Mouse (Mus musculus) kidney, embryonic 16.5 days (tissue): ENCODE results near the gene Mrm3. TPM values are rescaled to one million over a fixed set of nuclear protein-coding genes. Genes with fewer than 3 reads are reported as not detected.

Experiments
- ATAC-seq: fragments of 200-750 bp; cut with Nextera tagmentation; 2 replicates; pipeline ENCODE4 v1.8.0; 2017; ENCODE audit warnings: moderate TSS enrichment; ENCODE audit not compliant: low FRiP score, low TSS enrichment
- H3K27ac ChIP-seq: fragments of 300-500 bp; sonication (generic); 2 replicates; pipeline ENCODE4 v1.5.1; 2014; ENCODE audit warnings: low read length
- H3K27me3 ChIP-seq: fragments of 300-500 bp; sonication (generic); 2 replicates; pipeline ENCODE4 v1.6.1; 2014; ENCODE audit warnings: low read length, control low read depth, mixed read lengths; ENCODE audit not compliant: insufficient read depth
- H3K36me3 ChIP-seq: fragments of 300-500 bp; sonication (generic); 2 replicates; pipeline ENCODE4 v1.6.1; 2014; ENCODE audit warnings: low read length, control low read depth, mixed read lengths; ENCODE audit not compliant: insufficient read depth
- H3K4me1 ChIP-seq: fragments of 300-500 bp; sonication (generic); 2 replicates; pipeline ENCODE4 v1.6.1; 2014; ENCODE audit warnings: low read length, control low read depth, mixed read lengths; ENCODE audit not compliant: insufficient read depth
- H3K4me2 ChIP-seq: fragments of 300-500 bp; sonication (generic); replicated peaks from 2 replicates; pipeline ENCODE4 v1.6.1; 2014; ENCODE audit warnings: low read depth, low read length
- H3K4me3 ChIP-seq: fragments of 300-500 bp; sonication (generic); 2 replicates; pipeline ENCODE4 v1.5.1; 2014; ENCODE audit warnings: mild to moderate bottlenecking, low read length
- H3K9ac ChIP-seq: fragments of 300-500 bp; sonication (generic); replicated peaks from 2 replicates; pipeline ENCODE4 v1.6.1; 2014; ENCODE audit warnings: low read length
- H3K9me3 ChIP-seq: fragments of 300-500 bp; sonication (generic); 2 replicates; pipeline ENCODE4 v1.6.1; 2016; ENCODE audit warnings: low read length, control low read depth
- WGBS: fragments of 180-500 bp; shearing (Covaris S2); extraction: QIAGEN DNeasy Blood & Tissue Kit; methylation state at CpG from one replicate; pipeline ENCODE4 v1.1.7; 2014; 5-methylcytosine and 5-hydroxymethylcytosine counted together
- polyA plus RNA-seq: library from polyadenylated mRNA; unstranded; fragments of >200 nt; fragmentation: Nextera tagmentation; extraction: Ambion mirVana; gene quantifications from 2 replicates; pipeline ENCODE4 v1.2.1, GENCODE M21; 2015

Gene Mrm3
- polyA plus RNA-seq, 1 experiment from 2014 or later, result 29.1 TPM

- Histone ChIP-seq H3K9ac (no peak overlapping the region), H3K4me3 (no peak overlapping the region), H3K27ac (no peak overlapping the region), H3K9me3 (no peaks in the 10 kb centered on the region), H3K27me3 (no peaks in the 10 kb centered on the region), H3K4me2 (no peak overlapping the region), H3K4me1 (peaks cover 18% of the 10 kb centered on the region), H3K36me3 (peaks cover 36% of the 10 kb centered on the region)
- WGBS, result 45% methylated on average over 2 of the region's 2 CpGs
- ATAC-seq, result no peak
Observed at GRCm38 (mm10) chr11:76247239-76247638, 3.7 kb downstream of the Mrm3 start.

GRCm38 (mm10) chr11:76252036-76252435, 8.5 kb downstream of the Mrm3 start:
- Histone ChIP-seq H3K4me1 (peaks cover 14% of the 10 kb centered on the region; the same call in 1 of the 2 replicates), H3K36me3 (peaks cover 32% of the 10 kb centered on the region), H3K27ac (no peak overlapping the region), H3K9ac (no peak overlapping the region), H3K4me3 (no peak overlapping the region), H3K9me3 (no peaks in the 10 kb centered on the region), H3K4me2 (no peak overlapping the region), H3K27me3 (no peaks in the 10 kb centered on the region)
- 62% methylated on average over 3 of the region's 3 CpGs for WGBS
- ATAC-seq, result no peak

GRCm38 (mm10) chr11:76253145-76253917, 9.8 kb downstream of the Mrm3 start:
- no peak overlapping the region for H3K4me3 ChIP-seq
- H3K9ac ChIP-seq, result no peak overlapping the region
- 52% methylated on average over 5 of the region's 5 CpGs for WGBS
- no peak overlapping the region for H3K4me2 ChIP-seq
- ATAC-seq, result peak; percentile 79
- peaks cover 33% of the 10 kb centered on the region for H3K36me3 ChIP-seq
- H3K27ac ChIP-seq, result 0 out of 2 replicates have a peak overlapping the region, but pooled peaks have one; percentile 27
- peaks cover 14% of the 10 kb centered on the region; the same call in 1 of the 2 replicates for H3K4me1 ChIP-seq
- no peaks in the 10 kb centered on the region for H3K9me3 ChIP-seq
- no peaks in the 10 kb centered on the region for H3K27me3 ChIP-seq

- Histone ChIP-seq H3K9ac (no peak overlapping the region), H3K27me3 (no peaks in the 10 kb centered on the region), H3K9me3 (no peaks in the 10 kb centered on the region), H3K4me3 (no peak overlapping the region), H3K4me1 (peaks cover 14% of the 10 kb centered on the region; the same call in 1 of the 2 replicates), H3K4me2 (no peak overlapping the region), H3K27ac (no peak overlapping the region), H3K36me3 (peaks cover 29% of the 10 kb centered on the region)
- 76% methylated on average over 4 of the region's 4 CpGs for WGBS
- ATAC-seq, result 0 out of 2 replicates have a peak, but pooled peaks have one; percentile 33
Observed at GRCm38 (mm10) chr11:76253918-76254264, 10.4 kb downstream of the Mrm3 start.

- ATAC-seq, result no peak
- Histone ChIP-seq H3K4me2 (no peak overlapping the region), H3K9ac (no peak overlapping the region; the same call in 1 of the 2 replicates), H3K27ac (no peak overlapping the region), H3K4me3 (no peak overlapping the region), H3K9me3 (no peaks in the 10 kb centered on the region), H3K4me1 (peaks cover 14% of the 10 kb centered on the region; the same call in 1 of the 2 replicates), H3K27me3 (no peaks in the 10 kb centered on the region), H3K36me3 (peaks cover 15% of the 10 kb centered on the region)
- WGBS, result 65% methylated on average over 4 of the region's 4 CpGs
Observed at GRCm38 (mm10) chr11:76255431-76256001, 12.0 kb downstream of the Mrm3 start.

GRCm38 (mm10) chr11:76256129-76256528, 12.6 kb downstream of the Mrm3 start:
- Histone ChIP-seq H3K9me3 (no peaks in the 10 kb centered on the region), H3K36me3 (peaks cover 9% of the 10 kb centered on the region), H3K4me1 (peaks cover 14% of the 10 kb centered on the region; the same call in 1 of the 2 replicates), H3K9ac (no peak overlapping the region), H3K27ac (no peak overlapping the region), H3K4me3 (no peak overlapping the region), H3K4me2 (no peak overlapping the region), H3K27me3 (no peaks in the 10 kb centered on the region)
- no peak for ATAC-seq
- WGBS, result 21% methylated on average over 5 of the region's 5 CpGs

GRCm38 (mm10) chr11:76257386-76257785, 13.9 kb downstream of the Mrm3 start:
- WGBS, result 58% methylated on average over 4 of the region's 4 CpGs
- Histone ChIP-seq H3K27me3 (no peaks in the 10 kb centered on the region), H3K36me3 (peaks cover 7% of the 10 kb centered on the region)

GRCm38 (mm10) chr11:76258511-76258910, 15.0 kb downstream of the Mrm3 start:
- H3K4me3 ChIP-seq, result no peak overlapping the region
- no peak for ATAC-seq
- H3K9ac ChIP-seq, result no peak overlapping the region
- H3K36me3 ChIP-seq, result peaks cover 7% of the 10 kb centered on the region
- WGBS, result 83% methylated on average over 5 of the region's 6 CpGs
- H3K4me1 ChIP-seq, result peaks cover 23% of the 10 kb centered on the region
- H3K27me3 ChIP-seq, result no peaks in the 10 kb centered on the region
- H3K27ac ChIP-seq, result no peak overlapping the region
- H3K9me3 ChIP-seq, result no peaks in the 10 kb centered on the region
- H3K4me2 ChIP-seq, result no peak overlapping the region

More at GRCm38 (mm10) chr11:76257386-76257785, 13.9 kb downstream of the Mrm3 start:
- H3K4me3 ChIP-seq, result no peak overlapping the region
- H3K27ac ChIP-seq, result no peak overlapping the region
- peaks cover 16% of the 10 kb centered on the region; the same call in 1 of the 2 replicates for H3K4me1 ChIP-seq
- H3K4me2 ChIP-seq, result no peak overlapping the region
- H3K9me3 ChIP-seq, result no peaks in the 10 kb centered on the region
- no peak for ATAC-seq
- no peak overlapping the region for H3K9ac ChIP-seq

GRCm38 (mm10) chr11:76260208-76261050, 16.9 kb downstream of the Mrm3 start:
- Histone ChIP-seq H3K4me1 (peaks cover 21% of the 10 kb centered on the region), H3K4me3 (no peak overlapping the region), H3K27ac (no peak overlapping the region), H3K9me3 (no peaks in the 10 kb centered on the region), H3K9ac (no peak overlapping the region), H3K4me2 (no peak overlapping the region), H3K36me3 (peaks cover 7% of the 10 kb centered on the region), H3K27me3 (no peaks in the 10 kb centered on the region)
- WGBS, result 78% methylated on average over 10 of the region's 10 CpGs
- ATAC-seq, result no peak
